Mouse (Mus musculus) left cerebral cortex, postnatal 25 days (tissue): Measurements from ENCODE around the gene Slc29a1. TPM values are rescaled to one million over a fixed set of nuclear protein-coding genes. Genes with fewer than 3 reads are reported as not detected.

Experiments used
- DNase-seq, 2 experiments: peaks; one replicate each; pipeline ENCODE4 v3.0.0; 2022; ENCODE audit warnings: low spot score in 2 of 2, mixed read lengths in 1 of 2
- intact Hi-C: fragments of 180-260 bp; cut with DNase I; formaldehyde crosslinking; loops from one replicate; pipeline ENCODE4 v1.15.1; 2025
- total RNA-seq, 2 experiments: library from RNA; stranded (reverse); gene quantifications; 2 replicates each; pipeline ENCODE4 v1.2.3; 2021

Gene Slc29a1
- total RNA-seq, 2 experiments from 2014 or later = 16.8 to 18.8 TPM

GRCm38 (mm10) chr17:45578242-45578641 is 21.2 kb downstream of the Slc29a1 start:
- DNase-seq = no peak
- intact Hi-C loops = no loop called here

GRCm38 (mm10) chr17:45575123-45575897 is 24.1 kb downstream of the Slc29a1 start:
- no peak for DNase-seq
- intact Hi-C loops = no loop called here

- intact Hi-C loops = no loop called here
- DNase-seq = peak; percentile 83 to 94
These were observed 25.2 kb downstream of the Slc29a1 start for GRCm38 (mm10) chr17:45574129-45574761.

DNA sequence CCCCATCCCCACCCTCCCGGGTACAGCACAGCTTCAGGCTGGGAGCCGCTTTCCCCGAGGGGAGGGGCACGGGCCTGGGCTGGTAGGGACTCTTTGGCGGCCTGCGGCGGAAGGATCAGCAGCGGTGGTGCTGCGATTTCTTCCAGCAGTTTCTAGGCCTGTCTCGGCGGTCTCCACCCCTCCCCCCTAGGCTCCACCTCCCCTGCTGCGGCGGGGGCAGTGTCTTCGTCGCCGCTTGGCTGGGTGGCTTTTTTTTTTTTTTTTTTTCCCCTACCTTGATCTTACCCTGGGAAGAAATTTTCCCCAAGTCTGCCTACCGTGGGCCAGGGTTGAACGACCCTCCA is 25.7 kb downstream of the Slc29a1 start:
- intact Hi-C loops = loop anchor here (2.0 kb wide), 1 partner anchor 25 kb away; the partner anchor contains the start of gene Tmem151b
- peak; percentile 97 to 98 for DNase-seq

DNA sequence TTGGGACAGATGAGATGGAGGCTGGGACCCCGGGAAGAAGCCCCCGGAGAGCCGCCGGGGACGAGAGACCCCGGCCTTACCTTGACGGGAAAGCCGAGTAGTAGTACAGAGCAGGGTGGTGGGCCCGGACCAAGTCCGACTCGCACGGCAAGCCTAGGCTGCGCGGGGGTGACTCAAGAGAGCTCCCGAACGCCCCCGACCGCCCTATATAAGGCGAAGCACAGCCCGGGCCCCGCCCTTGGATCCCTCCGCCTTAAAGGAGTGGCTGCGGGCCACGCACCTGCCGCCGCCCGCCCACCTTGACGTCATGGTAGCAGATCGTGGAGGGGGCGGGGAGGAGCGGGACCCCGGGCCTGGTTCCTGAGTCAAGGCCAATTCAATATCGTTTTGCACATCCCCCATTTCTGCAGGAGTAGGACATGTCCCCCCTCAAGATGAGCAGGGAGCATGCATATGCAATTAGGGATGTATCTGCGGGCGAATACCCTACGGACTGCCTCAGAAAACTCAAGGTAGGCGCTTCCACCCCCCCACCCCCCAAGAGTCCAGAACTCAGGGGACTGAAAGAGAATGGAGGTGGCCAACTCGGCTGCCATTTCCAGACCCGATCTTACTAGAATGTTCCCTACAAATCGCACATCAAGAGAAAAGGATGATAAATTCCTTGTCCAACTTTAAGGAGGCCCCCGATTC is 26.2 kb downstream of the Slc29a1 start, which contains the start of gene Hsp90ab1:
TSS of gene Hsp90ab1 (minus strand) at position 185 of the 693 bp plus-strand sequence.
- intact Hi-C loops = loop anchor here (2.0 kb wide), 1 partner anchor 24 kb away; the partner anchor contains the start of gene Tmem151b
- peak; percentile 99 for DNase-seq

DNA sequence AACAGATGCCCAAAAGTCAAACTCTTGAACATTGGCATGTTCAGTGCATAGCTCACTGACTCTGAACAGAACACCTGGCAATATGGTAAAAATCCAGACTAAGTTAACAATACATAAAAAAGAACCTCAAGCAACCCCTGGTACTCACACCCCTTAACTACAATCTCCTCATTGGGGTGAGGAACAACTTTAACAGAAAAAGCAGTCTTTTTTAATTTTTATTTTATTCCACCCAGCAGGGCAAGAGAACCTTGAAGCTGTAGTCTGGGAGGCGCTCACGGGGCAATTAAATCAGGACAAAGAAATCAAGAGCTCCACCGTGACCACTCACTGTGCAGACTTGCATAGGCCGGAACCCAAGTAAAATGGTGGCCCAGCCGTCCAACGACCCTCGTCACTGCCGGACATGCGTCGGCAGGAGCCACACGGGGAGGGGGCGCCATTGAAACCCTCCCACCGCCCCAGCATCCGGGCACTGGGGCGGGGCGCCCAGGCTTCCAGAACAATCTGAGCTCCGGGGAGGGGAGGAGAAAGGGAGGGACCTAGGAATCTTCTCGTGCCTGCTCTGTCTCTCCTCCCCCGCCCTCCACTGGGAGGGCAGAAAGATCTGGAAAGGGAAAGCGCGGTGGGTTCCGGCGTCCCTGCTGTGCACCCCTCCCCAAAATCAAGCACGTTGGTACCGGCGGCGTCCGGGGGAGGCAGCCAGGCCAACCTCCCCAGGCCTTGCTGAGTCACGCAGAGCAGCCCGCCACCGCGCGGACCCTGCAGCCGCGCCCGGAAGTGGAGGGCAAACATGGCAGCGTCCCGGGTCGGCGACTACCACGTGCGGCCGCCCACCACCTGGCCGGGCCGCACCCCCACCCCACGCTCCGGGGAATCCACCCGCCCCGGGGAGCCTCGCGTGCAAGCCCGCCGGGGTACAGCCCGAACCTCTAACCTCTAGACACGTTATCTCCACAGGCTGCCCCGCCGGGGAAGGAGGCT is 27.0 kb downstream of the Slc29a1 start:
- intact Hi-C loops = loop anchor here (2.0 kb wide), 1 partner anchor 24 kb away; the partner anchor contains the start of gene Tmem151b
- DNase-seq = peak; percentile 74 to 76

DNA sequence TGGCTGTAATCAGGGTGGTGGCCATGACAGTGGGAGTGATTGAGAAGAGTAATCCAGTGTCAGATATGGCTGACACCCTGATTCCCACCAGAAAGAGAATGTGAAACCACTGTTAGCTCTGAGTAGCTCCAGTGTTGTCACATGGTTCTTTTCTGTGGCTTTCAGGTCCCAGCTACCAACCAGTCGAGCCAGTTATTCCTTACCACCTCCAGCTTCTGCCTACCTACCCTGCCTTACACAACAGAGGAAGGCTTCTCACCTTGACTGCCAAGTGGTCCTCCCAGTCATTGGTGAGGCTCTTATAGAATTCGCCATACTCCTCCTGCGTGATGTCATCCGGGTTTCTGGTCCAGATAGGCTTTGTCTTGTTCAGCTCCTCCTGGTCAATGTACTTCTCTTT is 29.4 kb downstream of the Slc29a1 start:
- no peak for DNase-seq
- intact Hi-C loops = no loop called here

- no peak for DNase-seq
- intact Hi-C loops = no loop called here
These were observed 30.4 kb downstream of the Slc29a1 start for GRCm38 (mm10) chr17:45568990-45569389.

DNA sequence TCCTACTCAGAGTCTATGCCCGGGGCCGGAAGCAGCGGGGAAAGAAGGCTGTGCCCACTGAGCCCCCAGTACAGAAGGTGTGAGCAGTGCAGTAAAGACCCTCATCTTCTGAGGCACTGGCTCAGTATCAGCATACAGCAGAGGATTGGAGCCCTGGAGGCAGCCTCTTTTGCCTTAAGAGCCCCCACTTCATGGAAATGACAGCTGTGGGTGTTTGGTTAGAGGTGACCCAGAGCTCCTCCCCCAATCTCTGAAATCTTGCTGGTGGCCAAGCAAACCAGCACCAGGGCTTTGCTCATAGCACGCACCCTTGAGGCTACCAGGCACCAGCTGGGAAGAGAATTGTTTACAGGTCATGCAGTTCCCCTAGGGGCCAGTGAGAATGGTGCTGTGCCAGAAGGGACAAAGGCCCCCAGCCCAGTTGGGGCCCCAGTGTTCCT is 32.2 kb downstream of the Slc29a1 start:
- intact Hi-C loops = no loop called here

GRCm38 (mm10) chr17:45566360-45567161 is 32.8 kb downstream of the Slc29a1 start:
- intact Hi-C loops = no loop called here
- no peak for DNase-seq

More for the DNA sequence above, 32.2 kb downstream of the Slc29a1 start:
- DNase-seq = no peak

GRCm38 (mm10) chr17:45566031-45566359 is 33.4 kb downstream of the Slc29a1 start:
- intact Hi-C loops = no loop called here
- no peak for DNase-seq

DNA sequence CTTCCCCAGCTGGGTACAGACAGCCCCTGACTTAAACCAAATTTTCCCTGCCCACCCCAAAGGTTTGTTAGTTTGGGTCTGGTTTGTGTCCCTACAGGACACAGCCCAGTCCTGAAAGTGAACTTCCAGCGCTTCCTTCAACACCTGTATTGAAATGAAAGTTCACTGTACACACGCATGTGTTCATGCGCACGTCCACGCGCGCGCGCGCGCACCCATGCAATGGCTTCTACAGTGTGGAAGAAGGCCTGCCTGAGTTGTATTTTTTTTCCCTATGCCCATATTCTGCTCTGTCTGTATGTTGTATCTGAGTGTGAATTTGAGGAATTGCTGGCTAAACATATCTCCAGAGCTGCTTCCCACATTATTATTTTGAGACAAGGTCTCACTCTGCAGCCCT is 34.3 kb downstream of the Slc29a1 start:
- no peak for DNase-seq
- intact Hi-C loops = no loop called here

GRCm38 (mm10) chr17:45564531-45565084 is 34.8 kb downstream of the Slc29a1 start:
- no peak for DNase-seq
- intact Hi-C loops = no loop called here

DNA sequence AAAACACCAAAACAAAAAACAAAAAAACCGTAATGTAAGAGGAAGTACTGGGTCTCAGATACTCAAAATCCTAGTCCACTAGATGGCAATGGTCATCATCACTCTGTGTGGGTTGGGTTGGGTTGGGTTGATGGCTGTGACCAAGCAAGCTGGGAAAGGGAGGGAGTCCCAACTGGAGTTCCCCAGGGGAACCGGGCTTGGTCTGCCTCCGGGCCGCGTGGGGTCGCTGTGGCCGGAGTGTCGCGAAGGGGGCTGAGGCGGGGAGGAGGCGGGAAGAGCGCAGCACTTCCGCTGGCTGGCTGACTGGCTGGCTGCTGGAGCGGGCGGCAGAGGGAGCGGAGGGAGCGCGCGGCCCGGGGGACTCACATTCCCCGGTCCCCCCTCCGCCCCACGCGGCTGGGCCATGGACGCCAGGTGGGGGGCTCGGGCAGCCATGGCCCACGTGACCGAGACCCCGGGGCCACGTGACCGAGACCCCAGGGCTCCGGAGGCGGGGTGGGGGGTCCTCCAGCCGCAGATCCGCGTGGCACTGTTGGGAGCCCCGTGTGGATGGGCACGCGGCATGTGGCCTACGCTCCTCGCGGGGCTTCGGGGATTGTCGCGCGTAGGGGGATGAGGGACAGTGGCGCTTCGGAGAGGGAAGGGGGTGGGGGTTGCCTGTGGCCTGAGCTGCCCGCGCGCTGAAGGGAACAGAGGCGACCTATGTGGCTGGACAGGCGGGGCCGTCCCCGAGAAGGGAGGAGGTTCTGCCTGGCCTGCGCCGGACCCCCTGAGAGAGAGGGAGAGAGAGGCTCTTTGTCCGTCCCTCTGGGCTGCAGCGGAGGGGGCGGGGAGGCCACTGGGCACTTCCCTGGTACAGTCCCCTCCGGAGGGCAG is 35.5 kb downstream of the Slc29a1 start, which contains the start of gene Slc35b2:
TSS of gene Slc35b2 (plus strand) at position 220 of the 876 bp plus-strand sequence.
- intact Hi-C loops = no loop called here

DNA sequence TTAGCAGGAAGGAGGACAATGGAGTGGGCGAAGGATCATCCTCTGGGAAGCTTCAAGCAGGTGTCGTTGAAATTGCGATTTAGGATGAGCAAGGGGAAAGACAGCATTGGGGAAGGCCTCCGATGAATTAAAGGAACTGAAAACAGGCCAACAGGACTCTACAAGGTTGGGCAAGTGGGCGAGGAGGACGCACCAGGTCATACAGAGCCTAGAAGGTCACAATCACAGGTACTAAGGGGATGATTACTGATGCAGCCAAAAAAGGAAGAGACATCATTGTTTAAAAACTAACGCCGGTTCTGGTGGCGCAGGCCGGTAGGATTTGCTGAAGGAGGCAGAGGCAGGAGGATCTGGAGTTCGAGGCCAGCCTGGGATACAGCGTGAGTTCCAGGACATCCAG is 36.2 kb downstream of the Slc29a1 start:
- no peak for DNase-seq
- intact Hi-C loops = no loop called here

More for the DNA sequence above, 35.5 kb downstream of the Slc29a1 start, which contains the start of gene Slc35b2:
- peak; percentile 88 to 93 for DNase-seq

DNA sequence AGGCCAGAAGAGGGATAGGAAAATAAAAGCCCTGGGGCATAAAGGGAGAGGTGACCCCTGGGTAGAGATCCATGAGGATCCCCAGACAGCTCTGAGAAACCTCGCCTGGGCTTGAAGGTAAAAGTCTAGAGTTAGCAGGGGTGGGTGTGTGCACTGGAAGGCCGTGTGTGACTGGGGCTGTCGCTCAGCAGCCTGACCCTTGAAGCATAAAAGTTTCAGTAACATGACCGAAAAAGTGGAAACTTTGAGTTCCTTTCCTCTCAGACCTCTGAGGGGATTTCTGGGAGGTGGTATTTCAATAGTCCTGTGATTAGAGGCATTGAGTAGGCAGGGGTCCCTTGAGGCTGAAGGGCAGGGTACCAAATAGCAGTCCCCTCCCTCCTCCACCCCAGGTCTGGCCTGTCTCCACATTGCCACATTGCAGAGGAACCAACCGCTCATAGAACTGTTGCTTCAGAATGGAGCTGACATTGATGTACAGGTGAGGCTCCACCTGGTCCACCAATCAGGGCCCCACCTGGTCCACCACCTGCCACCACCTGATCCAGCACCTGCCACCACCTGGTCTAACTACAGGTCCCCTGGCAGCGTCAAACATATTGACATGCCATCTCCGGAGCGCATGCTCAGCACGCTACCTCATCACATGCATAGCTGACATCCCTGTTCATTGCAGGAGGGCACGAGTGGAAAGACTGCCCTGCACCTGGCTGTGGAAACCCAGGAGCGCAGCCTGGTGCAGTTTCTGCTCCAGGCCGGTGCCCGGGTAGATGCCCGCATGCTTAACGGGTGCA is 39.5 kb downstream of the Slc29a1 start:
- intact Hi-C loops = no loop called here

More for the DNA sequence above, 39.5 kb downstream of the Slc29a1 start:
- no peak for DNase-seq
